Mouse (Mus musculus) CH12.LX (cell line): ENCODE data around the gene Gm28729.

Experiments
- BHLHE40 ChIP-seq: IDR thresholded peaks from 2 replicates; pipeline ENCODE4 v1.6.1; 2011; ENCODE audit warnings: mild to moderate bottlenecking, low read depth, low read length, improper control_type of control experiment
- CTCF ChIP-seq, 2 experiments: IDR thresholded peaks in 1 of 2; conservative IDR thresholded peaks in 1 of 2; 2 replicates each; pipeline ENCODE4 v1.5.1; 2011 to 2012; ENCODE audit warnings: low read depth in 2 of 2, low read length in 2 of 2, improper control_type of control experiment in 1 of 2, inconsistent platforms in 1 of 2, mild to moderate bottlenecking in 1 of 2, moderate library complexity in 1 of 2
- EP300 ChIP-seq: IDR thresholded peaks from 2 replicates; pipeline ENCODE4 v1.6.1; 2011; ENCODE audit warnings: low read length, improper control_type of control experiment
- POLR2A ChIP-seq: IDR thresholded peaks from 2 replicates; pipeline ENCODE4 v1.6.1; 2011; ENCODE audit warnings: low read depth, mild to moderate bottlenecking, improper control_type of control experiment, low read length
- RAD21 ChIP-seq: IDR thresholded peaks from 2 replicates; pipeline ENCODE4 v1.6.1; 2011; ENCODE audit warnings: low read depth, mild to moderate bottlenecking, low read length, improper control_type of control experiment, moderate library complexity
- USF2 ChIP-seq: conservative IDR thresholded peaks from 2 replicates; pipeline ENCODE4 v1.6.1; 2011; ENCODE audit warnings: low read depth, low read length, improper control_type of control experiment

GRCm38 (mm10) chr9:96559148-96559547, 34.1 kb upstream of the Gm28729 start:
- TF ChIP-seq RAD21 (no peak), USF2 (no peak), BHLHE40 (no peak), EP300 (no peak), POLR2A (no peak), CTCF (conservative IDR thresholded peaks at IDR 0.05 in 1 of 2, IDR thresholded peaks at IDR 0.05 in 1 of 2; ENCODE audit: low read depth in 2 of 2, low read length in 2 of 2) (no peak)
